Mouse (Mus musculus) CD8-positive naive resting alpha-beta T cell, adult 57 days (primary cell): ENCODE results near the gene Pip4k2c. TPM values are rescaled to one million over a fixed set of nuclear protein-coding genes. Genes with fewer than 3 reads are reported as not detected.

ENCODE experiments used
- total RNA-seq: library from RNA; stranded (reverse); gene quantifications from one replicate; pipeline ENCODE4 v1.2.4, GENCODE M21; 2023

The Pip4k2c gene
- 35.9 TPM for total RNA-seq

GRCm38 (mm10) chr10:127211414-127211854 lies at the start of gene Pip4k2c:
TSS of gene Pip4k2c (minus strand) at chr10:127211585.

GRCm38 (mm10) chr10:127195328-127196129 lies 15.9 kb downstream of the Pip4k2c start, which contains the start of gene Dtx3:
TSS of gene Dtx3 (minus strand) at chr10:127195728.

DNA sequence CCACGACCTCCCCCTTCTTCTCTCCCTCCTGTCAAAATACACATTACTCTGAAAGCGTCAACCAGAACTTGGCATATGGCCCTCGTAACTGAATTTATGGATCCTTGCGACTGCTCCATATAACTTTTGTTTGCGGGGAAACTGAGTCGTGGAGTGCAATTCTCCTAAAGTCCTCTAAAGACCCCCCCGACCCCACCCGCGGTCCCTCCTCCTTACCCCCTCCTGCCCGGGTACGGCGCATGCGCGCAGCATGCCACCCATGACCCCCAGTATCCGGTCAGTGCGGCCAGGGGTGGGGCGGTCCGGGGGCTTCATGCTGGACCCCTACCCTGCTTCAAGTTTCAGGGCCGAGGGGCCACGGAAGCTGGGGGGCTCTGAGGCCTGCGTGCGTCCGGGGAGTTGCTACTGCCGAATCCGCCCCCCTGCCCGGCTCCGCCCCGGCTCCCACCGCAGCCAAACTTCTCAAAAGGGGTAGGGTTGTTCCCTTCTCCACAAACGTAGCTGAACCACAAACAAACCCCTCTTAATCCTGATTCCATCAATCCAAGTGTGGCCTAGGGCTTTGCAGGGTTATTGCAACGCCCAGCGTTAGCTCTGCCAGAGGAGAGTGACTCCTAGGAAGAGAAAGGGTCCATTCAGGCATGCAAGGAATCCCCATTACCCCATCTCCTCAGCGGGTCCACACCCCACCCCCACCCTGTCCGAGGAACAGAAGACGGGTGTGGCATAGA lies 21.6 kb downstream of the Pip4k2c start, which contains the start of gene Arhgef25:
Arhgef25 (minus strand) TSS at position 433 of the 731 bp plus-strand sequence.

DNA sequence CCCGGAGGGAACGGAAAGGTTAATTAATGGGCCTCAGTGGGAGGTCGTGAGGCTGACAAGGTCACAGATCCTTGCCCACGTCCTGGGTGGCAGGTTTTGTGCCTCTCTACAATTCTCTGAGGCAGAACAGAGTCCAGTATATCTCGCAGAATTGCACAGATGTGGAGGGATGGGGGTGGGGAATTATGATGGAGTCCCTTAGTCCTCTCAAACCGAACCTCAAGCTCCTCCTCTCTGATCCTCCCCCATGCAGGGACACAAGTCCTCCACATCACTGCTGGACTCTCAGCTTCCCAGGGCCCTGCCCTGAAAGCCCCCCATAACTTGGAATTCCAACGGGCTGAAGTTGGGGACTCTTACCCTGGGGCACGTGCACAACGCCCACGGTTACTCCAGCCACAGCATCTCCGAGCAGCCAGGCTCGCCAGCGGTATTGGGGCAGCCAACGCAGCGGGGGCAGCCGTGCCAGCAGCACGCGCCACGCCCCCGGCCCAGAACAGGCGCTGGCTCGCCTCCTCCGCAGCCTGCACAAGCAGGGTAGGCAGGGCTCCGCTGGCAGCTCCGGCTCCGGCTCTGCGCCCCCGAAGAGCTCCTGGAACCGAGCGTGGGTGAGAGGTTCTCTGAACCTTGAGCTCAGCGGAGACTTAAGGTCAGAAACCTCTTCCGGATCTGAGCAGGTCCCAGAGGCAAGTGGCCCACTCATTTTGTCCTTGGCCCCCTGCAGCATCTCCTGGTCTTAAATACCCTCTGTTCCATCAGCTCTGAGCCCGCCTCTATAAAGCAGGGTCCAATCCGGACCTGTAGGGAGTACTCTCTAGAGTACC lies 31.3 kb downstream of the Pip4k2c start, which contains the start of gene Slc26a10:
Slc26a10 (minus strand) TSS at position 775 of the 824 bp plus-strand sequence.

DNA sequence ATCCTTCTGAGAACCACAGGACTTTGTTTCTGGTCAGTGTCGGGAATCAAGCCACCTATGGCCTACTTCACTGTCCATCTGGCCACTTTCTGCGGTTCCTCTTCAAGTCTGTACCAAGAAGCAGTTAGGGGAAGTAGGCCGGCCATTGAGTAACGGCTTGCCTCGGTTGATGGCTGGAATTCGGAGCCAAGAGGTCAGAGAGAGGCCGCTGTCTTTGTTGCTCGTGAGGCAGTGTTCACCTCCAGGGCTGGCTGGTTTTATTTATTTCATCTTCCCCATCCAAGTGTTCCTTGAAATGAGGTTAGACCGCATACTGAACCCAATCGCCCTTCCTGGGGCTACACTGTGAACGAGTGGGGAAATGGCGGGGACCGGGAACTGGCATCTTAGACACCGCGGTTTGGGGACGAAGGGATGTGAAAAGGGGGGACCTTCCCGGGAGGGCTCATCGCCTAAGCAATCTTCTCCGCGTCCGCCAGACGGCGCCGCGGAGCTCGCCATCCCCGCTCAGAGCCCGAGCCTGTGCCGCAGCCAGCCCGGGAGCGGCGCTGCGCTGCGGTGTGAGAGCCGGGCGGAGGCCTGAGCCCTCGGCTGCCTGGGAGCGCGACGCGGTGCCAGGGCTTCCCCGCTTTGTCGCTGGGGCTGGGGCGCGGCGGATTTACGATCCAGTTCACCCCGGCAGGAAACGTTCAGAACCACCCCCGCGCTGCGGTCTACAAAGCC lies 46.6 kb downstream of the Pip4k2c start, which contains the start of gene B4galnt1:
B4galnt1 (plus strand) TSS at position 595 of the 723 bp plus-strand sequence.

Other genes with a start within 250 kb of the Pip4k2c start
- gene Ctdsp2, start 232.9 kb downstream of the Pip4k2c start, total RNA-seq, result 63.3 TPM
- gene Avil, start 210.9 kb downstream of the Pip4k2c start, total RNA-seq, result 1.3 TPM
- gene Tsfm, start 180.7 kb downstream of the Pip4k2c start, total RNA-seq, result 17.7 TPM
- 31.4 TPM for gene Mettl1, start 170.2 kb downstream of the Pip4k2c start, total RNA-seq
- gene Eef1akmt3, start 170.1 kb downstream of the Pip4k2c start, total RNA-seq, result not detected
- 1.4 TPM for gene Cyp27b1, start 163.3 kb downstream of the Pip4k2c start, total RNA-seq
- 4.0 TPM for gene March9, start 151.4 kb downstream of the Pip4k2c start, total RNA-seq
- gene Cdk4, start 148.1 kb downstream of the Pip4k2c start, total RNA-seq, result 126 TPM
- gene Tspan31, start 141.3 kb downstream of the Pip4k2c start, total RNA-seq, result 10.0 TPM
- 153 TPM for gene Agap2, start 136.3 kb downstream of the Pip4k2c start, total RNA-seq
- 86.9 TPM for gene Os9, start 90.5 kb downstream of the Pip4k2c start, total RNA-seq
- gene B4galnt1, start 46.4 kb downstream of the Pip4k2c start, total RNA-seq, result 838 TPM
- gene Slc26a10, start 30.9 kb downstream of the Pip4k2c start, total RNA-seq, result not detected
- 0.49 TPM for gene Arhgef25, start 21.5 kb downstream of the Pip4k2c start, total RNA-seq
- 60.7 TPM for gene Dtx3, start 15.9 kb downstream of the Pip4k2c start, total RNA-seq
- gene Kif5a, start 51.8 kb upstream of the Pip4k2c start, total RNA-seq, result not detected
- 99.5 TPM for gene Dctn2, start 54.8 kb upstream of the Pip4k2c start, total RNA-seq
- 93.2 TPM for gene Mbd6, start 77.4 kb upstream of the Pip4k2c start, total RNA-seq
- gene Mars, start 100.2 kb upstream of the Pip4k2c start, total RNA-seq, result 44.1 TPM
- 328 TPM for gene Arhgap9, start 110.4 kb upstream of the Pip4k2c start, total RNA-seq
- gene Gli1, start 130.4 kb upstream of the Pip4k2c start, total RNA-seq, result not detected
- gene Inhbe, start 142.8 kb upstream of the Pip4k2c start, total RNA-seq, result not detected
- gene Inhbc, start 158.8 kb upstream of the Pip4k2c start, total RNA-seq, result not detected
- gene R3hdm2, start 168.7 kb upstream of the Pip4k2c start, total RNA-seq, result 83.0 TPM